Mouse (Mus musculus): ENCODE data around the gene Rel. TPM values are rescaled to one million over a fixed set of nuclear protein-coding genes. Genes with fewer than 3 reads are reported as not detected.
A peak's percentile ranks its signal among the peaks of the same experiment; 100 is the strongest.
"Not testable (repeated sequence)": the region's sequence is repeated elsewhere in the genome, so short reads cannot be mapped to it uniquely, and the experiment has no call there.

Rel gene
- 0.39 and 0.64 TPM in 2 replicates for polyA plus RNA-seq (2014; fragmentation: Nextera tagmentation; extraction: Ambion mirVana)

DNA sequence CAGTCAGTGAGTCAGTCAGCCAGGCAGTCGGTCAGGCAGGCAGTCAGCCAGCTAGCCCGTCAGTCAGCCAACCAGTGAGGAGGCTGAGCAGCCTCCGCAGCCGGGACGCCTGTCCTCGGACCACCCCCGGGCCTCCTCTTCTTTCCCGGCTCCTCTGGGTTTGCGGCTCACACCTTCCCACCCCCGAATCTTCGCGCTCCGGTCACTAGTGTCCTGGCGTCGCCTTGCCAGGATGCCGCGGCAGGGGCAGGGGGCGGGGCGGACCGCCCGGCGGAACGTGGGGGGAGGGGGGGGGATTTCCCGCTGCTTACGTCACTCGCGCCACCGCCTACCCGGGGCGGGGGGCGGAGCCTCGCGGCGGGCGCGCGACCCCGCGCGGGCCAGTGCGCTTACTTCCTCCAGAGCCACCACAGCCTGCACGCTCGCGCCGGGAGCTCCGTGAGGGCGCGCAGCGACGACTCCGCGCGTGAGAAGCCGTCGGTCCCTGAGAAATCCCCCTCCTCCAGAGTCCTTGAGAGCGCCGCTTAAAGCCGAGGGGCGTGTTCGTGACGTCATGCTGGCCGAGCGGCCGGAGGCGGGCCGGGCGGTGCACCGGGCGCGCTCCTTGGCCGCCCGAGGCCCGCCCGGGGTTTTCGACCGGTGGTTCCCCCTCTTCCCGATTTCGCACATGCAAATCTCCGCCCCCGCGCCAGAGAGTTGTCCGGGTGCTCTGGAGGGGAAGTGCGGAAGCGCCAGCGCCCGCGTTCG lies at the start of gene Rel:
Gene Rel (minus strand): TSS at position 211 of the 747 bp plus-strand sequence.
- WGBS: under 1% methylated on average over 73 of the region's 88 CpGs
- Histone ChIP-seq H3K27ac (ENCODE audit: low read depth, low read length) (peak within 1 kb of the TSS; percentile 42), H3K4me3 (ENCODE audit: low read depth, low read length) (peak within 1 kb of the TSS; percentile 49), H3K4me1 (ENCODE audit: control insufficient read depth, insufficient read depth, low read length) (peaks cover 2% of the 10 kb centered on the region; the same call in 1 of the 2 replicates), H3K9ac (ENCODE audit: low read length) (peak within 1 kb of the TSS; percentile 72), H3K9me3 (ENCODE audit: control insufficient read depth, low read length) (no peaks in the 10 kb centered on the region), H3K36me3 (ENCODE audit: control insufficient read depth, insufficient read depth, low read length) (no peaks in the 10 kb centered on the region), H3K4me2 (peak within 1 kb of the TSS; percentile 90), H3K27me3 (ENCODE audit: control insufficient read depth, insufficient read depth, low read length) (no peaks in the 10 kb centered on the region)
- ATAC-seq (ENCODE audit: low FRiP score) (peak; percentile 92), DNase-seq (ENCODE audit: low spot score, missing footprints) (peak; percentile 99)

DNA sequence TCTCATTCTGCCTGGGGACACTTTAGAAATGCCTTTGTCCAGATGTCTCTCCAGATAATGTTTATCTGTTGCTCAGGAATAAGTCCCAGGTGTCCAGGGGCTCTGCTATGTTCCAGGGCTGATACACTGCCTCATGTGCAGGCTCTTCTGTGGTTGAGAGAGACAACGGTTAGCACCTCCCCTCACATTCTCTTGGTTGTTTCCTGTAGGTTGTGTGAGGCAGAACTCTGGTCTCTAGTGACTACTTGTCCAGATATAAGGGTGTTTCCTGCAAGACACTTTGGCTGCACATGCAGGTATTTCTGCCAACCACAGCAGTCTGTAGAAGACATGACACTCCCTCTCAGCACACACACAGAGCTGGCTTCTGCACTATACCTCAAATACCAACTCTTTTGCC lies 48.0 kb upstream of the Rel start:
- H3K9ac ChIP-seq (ENCODE audit: low read length): no peak overlapping the region
- ATAC-seq (ENCODE audit: low FRiP score) (no peak), DNase-seq (ENCODE audit: low spot score, missing footprints) (no peak)
- no peak overlapping the region for H3K27ac ChIP-seq (ENCODE audit: low read depth, low read length)
- H3K36me3 ChIP-seq (ENCODE audit: control insufficient read depth, insufficient read depth, low read length): no peaks in the 10 kb centered on the region
- no peaks in the 10 kb centered on the region for H3K9me3 ChIP-seq (ENCODE audit: control insufficient read depth, low read length)
- no peaks in the 10 kb centered on the region for H3K27me3 ChIP-seq (ENCODE audit: control insufficient read depth, insufficient read depth, low read length)
- no peaks in the 10 kb centered on the region for H3K4me1 ChIP-seq (ENCODE audit: control insufficient read depth, insufficient read depth, low read length)
- no peak overlapping the region for H3K4me2 ChIP-seq
- WGBS: 81% methylated on average over 1 of the region's 1 CpGs
- H3K4me3 ChIP-seq (ENCODE audit: low read depth, low read length): no peak overlapping the region

DNA sequence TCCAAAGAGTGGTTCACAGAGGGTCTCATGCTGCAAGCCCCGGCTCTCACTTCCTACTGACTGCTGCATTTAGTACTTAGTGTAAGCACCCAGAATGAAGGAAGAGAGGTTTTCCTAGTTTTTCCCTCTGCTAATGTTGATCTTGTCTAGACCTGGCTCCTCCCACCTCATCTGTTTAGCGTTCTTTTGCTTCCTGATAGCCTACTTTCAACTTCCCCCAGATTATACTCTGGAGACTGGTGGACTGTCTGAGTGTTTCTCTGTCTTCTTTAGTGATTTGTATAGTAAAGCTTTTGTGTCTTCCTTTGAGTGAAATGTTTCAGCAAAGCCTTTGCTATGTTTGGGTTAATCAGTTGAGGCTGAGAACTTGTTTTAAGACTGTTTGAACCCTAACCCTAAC lies 40.0 kb upstream of the Rel start:
- 69% methylated on average over 2 of the region's 2 CpGs for WGBS
- ATAC-seq (ENCODE audit: low FRiP score): no peak
- no peaks in the 10 kb centered on the region for H3K36me3 ChIP-seq (ENCODE audit: control insufficient read depth, insufficient read depth, low read length)

DNA sequence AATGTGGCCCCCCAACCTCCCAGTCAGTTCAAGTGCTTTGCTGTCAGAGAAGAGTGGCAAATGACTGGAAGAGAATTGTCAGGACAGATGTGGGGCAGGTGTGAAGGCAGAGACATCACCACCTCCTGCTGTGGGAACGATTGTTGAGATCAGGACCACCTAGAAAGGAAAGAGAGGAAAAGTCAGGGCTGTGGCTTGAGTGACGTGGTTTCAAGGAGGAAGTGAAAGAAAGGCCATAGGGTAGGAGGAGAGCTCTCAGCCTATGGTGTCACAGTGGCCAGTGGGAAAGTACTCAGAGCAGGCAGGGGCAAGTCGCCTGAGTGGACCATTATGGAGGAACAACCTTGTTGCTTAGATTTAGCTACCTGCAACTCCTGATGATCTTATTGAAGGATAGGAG lies 34.9 kb upstream of the Rel start:
- WGBS: 73% methylated on average over 3 of the region's 3 CpGs
- H3K27me3 ChIP-seq (ENCODE audit: control insufficient read depth, insufficient read depth, low read length): no peaks in the 10 kb centered on the region
- H3K9ac ChIP-seq (ENCODE audit: low read length): no peak overlapping the region
- H3K4me2 ChIP-seq: no peak overlapping the region
- no peaks in the 10 kb centered on the region for H3K9me3 ChIP-seq (ENCODE audit: control insufficient read depth, low read length)
- ATAC-seq (ENCODE audit: low FRiP score): no peak
- no peak for DNase-seq (ENCODE audit: low spot score, missing footprints)
- no peaks in the 10 kb centered on the region for H3K36me3 ChIP-seq (ENCODE audit: control insufficient read depth, insufficient read depth, low read length)
- no peak overlapping the region for H3K27ac ChIP-seq (ENCODE audit: low read depth, low read length)
- no peaks in the 10 kb centered on the region for H3K4me1 ChIP-seq (ENCODE audit: control insufficient read depth, insufficient read depth, low read length)
- H3K4me3 ChIP-seq (ENCODE audit: low read depth, low read length): no peak overlapping the region

More for the DNA sequence above, 40.0 kb upstream of the Rel start:
- Histone ChIP-seq H3K4me3 (ENCODE audit: low read depth, low read length) (no peak overlapping the region), H3K27ac (ENCODE audit: low read depth, low read length) (no peak overlapping the region), H3K27me3 (ENCODE audit: control insufficient read depth, insufficient read depth, low read length) (no peaks in the 10 kb centered on the region), H3K9me3 (ENCODE audit: control insufficient read depth, low read length) (no peaks in the 10 kb centered on the region), H3K4me2 (no peak overlapping the region), H3K9ac (ENCODE audit: low read length) (no peak overlapping the region), H3K4me1 (ENCODE audit: control insufficient read depth, insufficient read depth, low read length) (no peaks in the 10 kb centered on the region)
- no peak for DNase-seq (ENCODE audit: low spot score, missing footprints)

DNA sequence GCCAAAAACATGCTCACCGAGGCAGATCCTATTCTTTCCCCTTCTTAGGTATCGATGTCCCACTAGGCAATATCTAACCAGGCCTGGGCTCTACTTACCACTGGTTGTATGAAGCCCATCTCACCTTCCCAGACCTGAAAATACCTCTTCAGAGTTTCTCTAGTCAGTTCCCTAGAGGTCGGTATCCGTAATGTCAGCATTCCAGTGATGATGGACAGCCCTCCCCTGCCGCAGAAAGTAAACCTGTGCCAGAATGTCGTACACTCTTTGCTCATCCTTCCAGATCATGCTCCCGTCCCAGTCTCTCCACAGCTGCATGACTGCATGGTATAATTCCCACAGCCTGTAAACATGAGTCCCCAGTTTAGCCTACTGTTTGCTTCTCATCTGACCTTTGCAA lies 32.4 kb upstream of the Rel start:
- Histone ChIP-seq H3K4me3 (ENCODE audit: low read depth, low read length) (no peak overlapping the region), H3K36me3 (ENCODE audit: control insufficient read depth, insufficient read depth, low read length) (no peaks in the 10 kb centered on the region), H3K4me1 (ENCODE audit: control insufficient read depth, insufficient read depth, low read length) (no peaks in the 10 kb centered on the region), H3K9me3 (ENCODE audit: control insufficient read depth, low read length) (no peaks in the 10 kb centered on the region), H3K27ac (ENCODE audit: low read depth, low read length) (no peak overlapping the region), H3K9ac (ENCODE audit: low read length) (no peak overlapping the region), H3K27me3 (ENCODE audit: control insufficient read depth, insufficient read depth, low read length) (no peaks in the 10 kb centered on the region), H3K4me2 (no peak overlapping the region)
- ATAC-seq (ENCODE audit: low FRiP score): no peak
- DNase-seq (ENCODE audit: low spot score, missing footprints): no peak
- WGBS: 84% methylated on average over 7 of the region's 7 CpGs

DNA sequence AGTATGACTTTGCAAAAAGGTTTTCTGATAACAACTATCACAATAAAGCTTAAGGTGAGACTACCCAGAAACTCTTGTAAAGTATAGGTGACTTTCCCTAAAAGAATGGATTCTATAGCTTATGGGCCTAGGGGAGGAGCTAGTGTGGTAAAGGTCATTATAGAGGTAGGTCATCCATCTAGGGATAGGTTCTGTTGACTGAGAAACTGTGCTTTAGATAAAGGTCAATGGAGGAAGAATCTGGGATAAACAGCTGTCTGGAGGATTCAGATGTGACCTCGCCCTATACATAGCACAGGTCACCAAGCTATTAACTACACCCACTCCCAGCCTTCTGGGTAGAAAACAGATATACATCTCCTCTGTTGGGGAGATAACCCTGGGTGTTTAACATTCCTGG lies 31.5 kb upstream of the Rel start:
- Histone ChIP-seq H3K4me3 (ENCODE audit: low read depth, low read length) (no peak overlapping the region), H3K27ac (ENCODE audit: low read depth, low read length) (no peak overlapping the region), H3K9me3 (ENCODE audit: control insufficient read depth, low read length) (no peaks in the 10 kb centered on the region), H3K27me3 (ENCODE audit: control insufficient read depth, insufficient read depth, low read length) (no peaks in the 10 kb centered on the region), H3K4me1 (ENCODE audit: control insufficient read depth, insufficient read depth, low read length) (no peaks in the 10 kb centered on the region), H3K4me2 (no peak overlapping the region), H3K9ac (ENCODE audit: low read length) (no peak overlapping the region), H3K36me3 (ENCODE audit: control insufficient read depth, insufficient read depth, low read length) (no peaks in the 10 kb centered on the region)
- ATAC-seq (ENCODE audit: low FRiP score): no peak
- WGBS: 82% methylated on average over 1 of the region's 1 CpGs
- no peak for DNase-seq (ENCODE audit: low spot score, missing footprints)

DNA sequence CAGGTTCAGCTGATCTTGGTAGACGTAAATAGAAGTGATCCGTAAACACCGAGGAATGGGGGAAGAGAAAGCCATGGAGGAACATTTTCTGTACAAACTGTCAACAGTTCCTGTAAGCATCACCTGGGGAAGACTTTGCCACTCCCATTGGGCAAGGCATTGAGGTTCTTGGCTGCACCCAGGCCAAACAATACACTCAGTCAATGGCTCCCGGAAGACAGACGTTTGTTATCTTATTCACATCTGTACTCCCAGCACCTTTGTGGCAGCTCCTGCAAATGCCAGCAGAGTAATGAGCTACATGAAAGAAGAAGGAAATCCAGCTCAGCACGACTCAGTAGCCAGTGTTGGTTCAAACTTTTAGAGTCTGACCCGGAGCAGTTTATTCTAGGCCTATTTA lies 31.1 kb upstream of the Rel start:
- H3K4me1 ChIP-seq (ENCODE audit: control insufficient read depth, insufficient read depth, low read length): no peaks in the 10 kb centered on the region
- no peaks in the 10 kb centered on the region for H3K36me3 ChIP-seq (ENCODE audit: control insufficient read depth, insufficient read depth, low read length)
- no peak overlapping the region for H3K4me2 ChIP-seq
- H3K9ac ChIP-seq (ENCODE audit: low read length): no peak overlapping the region
- no peak overlapping the region for H3K4me3 ChIP-seq (ENCODE audit: low read depth, low read length)
- H3K9me3 ChIP-seq (ENCODE audit: control insufficient read depth, low read length): no peaks in the 10 kb centered on the region
- H3K27ac ChIP-seq (ENCODE audit: low read depth, low read length): no peak overlapping the region
- DNase-seq (ENCODE audit: low spot score, missing footprints): no peak
- WGBS: 81% methylated on average over 7 of the region's 7 CpGs
- ATAC-seq (ENCODE audit: low FRiP score): no peak
- H3K27me3 ChIP-seq (ENCODE audit: control insufficient read depth, insufficient read depth, low read length): no peaks in the 10 kb centered on the region

DNA sequence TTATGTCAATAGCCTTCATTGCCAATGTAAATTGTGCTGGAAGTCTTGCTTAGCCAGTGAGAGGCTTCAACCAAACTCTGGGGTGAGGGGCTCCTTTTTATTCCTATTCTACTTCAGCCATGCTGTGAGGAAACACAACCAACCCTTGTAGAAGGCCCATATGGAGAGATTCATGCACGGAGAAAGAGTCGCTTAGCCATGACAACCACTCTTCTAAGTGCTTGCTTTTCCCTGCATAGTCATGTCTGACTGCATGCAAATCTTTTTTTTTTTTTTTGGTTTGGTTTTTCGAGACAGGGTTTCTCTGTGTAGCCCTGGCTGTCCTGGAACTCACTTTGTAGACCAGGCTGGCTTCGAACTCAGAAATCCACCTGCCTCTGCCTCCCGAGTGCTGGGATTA lies 12.9 kb upstream of the Rel start:
- 85% methylated on average over 5 of the region's 5 CpGs for WGBS
- not testable (repeated sequence) for ATAC-seq (ENCODE audit: low FRiP score); H3K9ac ChIP-seq (ENCODE audit: low read length); H3K36me3 ChIP-seq (ENCODE audit: control insufficient read depth, insufficient read depth, low read length); H3K9me3 ChIP-seq (ENCODE audit: control insufficient read depth, low read length); H3K27me3 ChIP-seq (ENCODE audit: control insufficient read depth, insufficient read depth, low read length); DNase-seq (ENCODE audit: low spot score, missing footprints); H3K4me1 ChIP-seq (ENCODE audit: control insufficient read depth, insufficient read depth, low read length); H3K4me3 ChIP-seq (ENCODE audit: low read depth, low read length); H3K27ac ChIP-seq (ENCODE audit: low read depth, low read length); H3K4me2 ChIP-seq

DNA sequence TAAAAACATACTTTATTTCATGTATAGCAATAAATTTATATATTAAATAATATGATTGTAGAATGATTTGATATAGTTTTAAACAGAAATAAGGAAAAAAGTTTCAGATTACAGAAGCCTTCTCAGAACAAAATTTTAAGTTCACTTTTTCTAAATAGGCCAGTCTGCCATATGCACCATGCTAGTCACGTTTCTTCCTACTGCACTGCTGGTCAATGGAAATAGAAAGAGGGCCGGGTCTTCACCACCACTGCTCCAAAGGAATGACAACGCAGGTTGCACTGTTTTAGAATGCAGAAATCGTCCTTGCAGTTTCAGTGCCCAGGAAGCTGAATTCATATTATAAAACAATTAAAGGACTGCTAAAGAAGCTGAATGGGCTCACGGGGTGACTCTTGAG lies 12.3 kb upstream of the Rel start:
- 86% methylated on average over 5 of the region's 5 CpGs for WGBS
- Histone ChIP-seq H3K27me3 (ENCODE audit: control insufficient read depth, insufficient read depth, low read length) (no peaks in the 10 kb centered on the region), H3K4me1 (ENCODE audit: control insufficient read depth, insufficient read depth, low read length) (no peaks in the 10 kb centered on the region), H3K36me3 (ENCODE audit: control insufficient read depth, insufficient read depth, low read length) (no peaks in the 10 kb centered on the region), H3K27ac (ENCODE audit: low read depth, low read length) (no peak overlapping the region), H3K4me2 (no peak overlapping the region), H3K9ac (ENCODE audit: low read length) (no peak overlapping the region), H3K9me3 (ENCODE audit: control insufficient read depth, low read length) (no peaks in the 10 kb centered on the region), H3K4me3 (ENCODE audit: low read depth, low read length) (no peak overlapping the region)
- DNase-seq (ENCODE audit: low spot score, missing footprints) (no peak), ATAC-seq (ENCODE audit: low FRiP score) (no peak)
